Mouse (Mus musculus): ENCODE measurements around the gene Fabp3. TPM values are rescaled to one million over a fixed set of nuclear protein-coding genes. Genes with fewer than 3 reads are reported as not detected.

Fabp3 gene
- polyA plus RNA-seq, 1 experiment from 2014 or later = 1,575 TPM

DNA sequence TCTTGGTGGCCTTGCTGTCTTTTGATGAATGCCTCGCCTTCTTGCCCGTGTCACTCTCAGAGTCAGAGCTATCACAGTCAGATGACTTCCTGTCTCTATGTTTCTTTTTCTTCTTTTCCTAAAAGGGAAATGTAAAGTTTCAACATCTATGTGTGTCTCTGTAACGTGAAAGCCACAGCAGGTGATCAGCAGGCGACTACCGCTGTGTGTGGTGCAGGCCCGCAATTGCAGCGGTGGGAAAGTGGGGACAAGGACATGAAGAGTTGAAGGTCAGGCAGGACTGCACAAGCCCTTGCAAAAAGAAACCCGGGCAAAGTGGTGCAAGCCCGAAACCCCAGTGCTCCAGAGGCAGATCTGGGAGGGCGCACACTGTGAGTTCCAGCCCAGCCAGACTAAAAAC is 8.3 kb downstream of the Fabp3 start:
- Histone ChIP-seq H3K4me1 (ENCODE audit: control insufficient read depth in 2 of 2, insufficient read depth in 2 of 2, low read length in 2 of 2) (peaks cover 30 to 58% of the 10 kb centered on the region in 2 experiments), H3K9me3 (ENCODE audit: control insufficient read depth, low read length) (no peaks in the 10 kb centered on the region), H3K36me3 (ENCODE audit: control insufficient read depth, insufficient read depth, low read length) (peaks cover 74% of the 10 kb centered on the region), H3K4me3 (ENCODE audit: control insufficient read depth in 1 of 2, insufficient read depth in 1 of 2, low read depth in 1 of 2, low read length in 2 of 2) (no peak overlapping the region), H3K27ac (replicated peaks in 1 of 2; ENCODE audit: control insufficient read depth in 1 of 2, insufficient read depth in 1 of 2, low read depth in 2 of 2, low read length in 2 of 2) (peak overlapping the region; percentile 75 to 78), H3K9ac (ENCODE audit: low read length) (peak overlapping the region; percentile 58), H3K4me2 (ENCODE audit: low read length) (no peak overlapping the region), H3K27me3 (ENCODE audit: control insufficient read depth, insufficient read depth, low read length) (no peaks in the 10 kb centered on the region)
- ATAC-seq (ENCODE audit: insufficient number of reproducible peaks, insufficient read depth, low FRiP score, low read depth) = no peak
- 52% methylated on average over 10 of the region's 10 CpGs for WGBS

- ATAC-seq (ENCODE audit: insufficient number of reproducible peaks, insufficient read depth, low FRiP score, low read depth) = no peak
- 71% methylated on average over 3 of the region's 3 CpGs for WGBS
- H3K9me3 ChIP-seq (ENCODE audit: control insufficient read depth, low read length) = no peaks in the 10 kb centered on the region
- no peaks in the 10 kb centered on the region for H3K27me3 ChIP-seq (ENCODE audit: control insufficient read depth, insufficient read depth, low read length)
- H3K4me3 ChIP-seq (ENCODE audit: control insufficient read depth in 1 of 2, insufficient read depth in 1 of 2, low read depth in 1 of 2, low read length in 2 of 2) = no peak overlapping the region
- peaks cover 31 to 48% of the 10 kb centered on the region in 2 experiments for H3K4me1 ChIP-seq (ENCODE audit: control insufficient read depth in 2 of 2, insufficient read depth in 2 of 2, low read length in 2 of 2)
- no peak overlapping the region for H3K9ac ChIP-seq (ENCODE audit: low read length)
- peaks cover 67% of the 10 kb centered on the region for H3K36me3 ChIP-seq (ENCODE audit: control insufficient read depth, insufficient read depth, low read length)
- H3K4me2 ChIP-seq (ENCODE audit: low read length) = no peak overlapping the region
- peak overlapping the region in 1 of 2 experiments; percentile 67; a peak in 2 of 4 replicates for H3K27ac ChIP-seq (replicated peaks in 1 of 2; ENCODE audit: control insufficient read depth in 1 of 2, insufficient read depth in 1 of 2, low read depth in 2 of 2, low read length in 2 of 2)
Observed at GRCm38 (mm10) chr4:130318122-130318521, 9.7 kb downstream of the Fabp3 start.

- Histone ChIP-seq H3K27ac (replicated peaks in 1 of 2; ENCODE audit: control insufficient read depth in 1 of 2, insufficient read depth in 1 of 2, low read depth in 2 of 2, low read length in 2 of 2) (no peak overlapping the region), H3K36me3 (ENCODE audit: control insufficient read depth, insufficient read depth, low read length) (peaks cover 58% of the 10 kb centered on the region), H3K9me3 (ENCODE audit: control insufficient read depth, low read length) (no peaks in the 10 kb centered on the region), H3K9ac (ENCODE audit: low read length) (no peak overlapping the region), H3K4me1 (ENCODE audit: control insufficient read depth in 2 of 2, insufficient read depth in 2 of 2, low read length in 2 of 2) (peaks cover 39 to 52% of the 10 kb centered on the region in 2 experiments), H3K4me3 (ENCODE audit: control insufficient read depth in 1 of 2, insufficient read depth in 1 of 2, low read depth in 1 of 2, low read length in 2 of 2) (no peak overlapping the region), H3K27me3 (ENCODE audit: control insufficient read depth, insufficient read depth, low read length) (no peaks in the 10 kb centered on the region), H3K4me2 (ENCODE audit: low read length) (no peak overlapping the region)
- WGBS = 80% methylated on average over 7 of the region's 7 CpGs
- ATAC-seq (ENCODE audit: insufficient number of reproducible peaks, insufficient read depth, low FRiP score, low read depth) = no peak
Observed at GRCm38 (mm10) chr4:130319564-130319963, 11.2 kb downstream of the Fabp3 start.

DNA sequence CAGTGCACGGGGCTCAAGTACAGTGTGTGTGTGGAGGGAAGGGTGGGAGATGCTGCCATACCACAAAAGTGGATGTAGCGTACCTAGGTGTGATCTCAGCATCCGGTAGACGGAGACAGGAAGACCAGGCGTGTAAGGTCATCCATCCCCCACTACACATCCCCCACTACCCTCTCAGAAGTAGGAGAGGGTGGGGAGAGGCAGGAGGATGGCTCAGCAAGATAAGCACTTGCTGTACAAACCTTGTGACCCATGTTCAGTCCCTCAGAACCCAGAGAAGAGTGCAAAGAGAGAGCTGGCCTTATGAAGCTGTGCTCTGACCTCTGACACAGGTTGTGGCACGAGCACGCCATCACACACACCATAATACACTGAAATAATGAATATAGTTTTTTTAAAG is 13.2 kb downstream of the Fabp3 start:
- Histone ChIP-seq H3K27me3 (ENCODE audit: control insufficient read depth, insufficient read depth, low read length) (no peaks in the 10 kb centered on the region), H3K4me1 (ENCODE audit: control insufficient read depth in 2 of 2, insufficient read depth in 2 of 2, low read length in 2 of 2) (peaks cover 26 to 32% of the 10 kb centered on the region in 2 experiments), H3K4me3 (ENCODE audit: control insufficient read depth in 1 of 2, insufficient read depth in 1 of 2, low read depth in 1 of 2, low read length in 2 of 2) (no peak overlapping the region), H3K9me3 (ENCODE audit: control insufficient read depth, low read length) (no peaks in the 10 kb centered on the region), H3K4me2 (ENCODE audit: low read length) (no peak overlapping the region), H3K27ac (replicated peaks in 1 of 2; ENCODE audit: control insufficient read depth in 1 of 2, insufficient read depth in 1 of 2, low read depth in 2 of 2, low read length in 2 of 2) (peak overlapping the region in 1 of 2 experiments; percentile 51; a peak in 1 of 4 replicates), H3K36me3 (ENCODE audit: control insufficient read depth, insufficient read depth, low read length) (peaks cover 56% of the 10 kb centered on the region), H3K9ac (ENCODE audit: low read length) (no peak overlapping the region)
- ATAC-seq (ENCODE audit: insufficient number of reproducible peaks, insufficient read depth, low FRiP score, low read depth) = no peak
- WGBS = 84% methylated on average over 7 of the region's 7 CpGs

DNA sequence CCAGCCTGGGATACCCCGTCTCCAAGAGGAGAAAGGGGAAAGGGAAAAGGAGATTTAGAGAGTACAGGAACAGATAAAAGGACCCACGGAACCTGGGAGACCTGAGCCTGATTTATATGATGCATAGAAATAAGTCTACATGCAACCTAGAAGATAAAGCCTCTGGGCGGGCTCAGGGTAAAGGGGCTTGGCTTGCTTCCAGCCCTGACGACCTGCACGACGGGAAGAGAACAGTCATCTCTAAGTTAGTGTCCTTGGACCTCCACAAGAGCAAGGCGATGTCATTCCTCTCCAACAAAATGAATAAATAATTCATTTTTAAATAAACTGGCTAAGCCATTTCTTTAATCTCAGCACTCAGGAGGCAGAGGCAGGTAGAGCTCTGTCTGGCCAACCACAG is 14.2 kb downstream of the Fabp3 start:
- Histone ChIP-seq H3K36me3 (ENCODE audit: control insufficient read depth, insufficient read depth, low read length) (peaks cover 63% of the 10 kb centered on the region), H3K4me2 (ENCODE audit: low read length) (no peak overlapping the region), H3K9me3 (ENCODE audit: control insufficient read depth, low read length) (no peaks in the 10 kb centered on the region), H3K27me3 (ENCODE audit: control insufficient read depth, insufficient read depth, low read length) (no peaks in the 10 kb centered on the region), H3K9ac (ENCODE audit: low read length) (no peak overlapping the region), H3K27ac (replicated peaks in 1 of 2; ENCODE audit: control insufficient read depth in 1 of 2, insufficient read depth in 1 of 2, low read depth in 2 of 2, low read length in 2 of 2) (peak overlapping the region; percentile 15 to 92; a peak in 2 of 4 replicates), H3K4me3 (ENCODE audit: control insufficient read depth in 1 of 2, insufficient read depth in 1 of 2, low read depth in 1 of 2, low read length in 2 of 2) (no peak overlapping the region), H3K4me1 (ENCODE audit: control insufficient read depth in 2 of 2, insufficient read depth in 2 of 2, low read length in 2 of 2) (peaks cover 22 to 27% of the 10 kb centered on the region in 2 experiments)
- WGBS = 54% methylated on average over 7 of the region's 7 CpGs
- ATAC-seq (ENCODE audit: insufficient number of reproducible peaks, insufficient read depth, low FRiP score, low read depth) = no peak

DNA sequence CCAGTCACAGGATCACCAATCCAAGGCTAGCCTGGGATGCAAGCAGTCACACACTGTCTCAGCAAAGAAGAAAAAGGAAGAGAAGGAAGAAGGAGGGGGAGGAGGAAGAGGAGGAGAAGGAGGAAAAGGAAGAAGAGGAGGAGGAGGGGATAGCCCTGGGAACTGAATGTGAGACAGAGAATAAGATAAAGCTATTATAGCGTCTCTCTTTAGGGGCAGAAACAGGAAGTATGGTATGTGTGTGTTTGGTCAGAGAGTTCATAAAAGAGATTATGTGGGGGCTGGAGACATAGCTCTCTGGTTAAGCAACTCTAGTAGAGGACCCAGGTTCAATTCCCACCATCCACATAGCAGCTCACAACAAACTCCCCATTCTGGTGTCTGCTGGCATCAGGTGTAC is 14.8 kb downstream of the Fabp3 start:
- Histone ChIP-seq H3K4me3 (ENCODE audit: control insufficient read depth in 1 of 2, insufficient read depth in 1 of 2, low read depth in 1 of 2, low read length in 2 of 2) (no peak overlapping the region), H3K27ac (replicated peaks in 1 of 2; ENCODE audit: control insufficient read depth in 1 of 2, insufficient read depth in 1 of 2, low read depth in 2 of 2, low read length in 2 of 2) (peak overlapping the region; percentile 92 to 94), H3K4me2 (ENCODE audit: low read length) (no peak overlapping the region), H3K4me1 (ENCODE audit: control insufficient read depth in 2 of 2, insufficient read depth in 2 of 2, low read length in 2 of 2) (peaks cover 19 to 24% of the 10 kb centered on the region in 2 experiments), H3K27me3 (ENCODE audit: control insufficient read depth, insufficient read depth, low read length) (no peaks in the 10 kb centered on the region), H3K9ac (ENCODE audit: low read length) (0 out of 2 replicates have a peak overlapping the region, but pooled peaks have one; percentile 22), H3K9me3 (ENCODE audit: control insufficient read depth, low read length) (no peaks in the 10 kb centered on the region), H3K36me3 (ENCODE audit: control insufficient read depth, insufficient read depth, low read length) (peaks cover 60% of the 10 kb centered on the region)
- no peak for ATAC-seq (ENCODE audit: insufficient number of reproducible peaks, insufficient read depth, low FRiP score, low read depth)
- WGBS = 40% methylated on average over 1 of the region's 1 CpGs

- peak overlapping the region; percentile 92 to 94 for H3K27ac ChIP-seq (replicated peaks in 1 of 2; ENCODE audit: control insufficient read depth in 1 of 2, insufficient read depth in 1 of 2, low read depth in 2 of 2, low read length in 2 of 2)
- no peaks in the 10 kb centered on the region for H3K9me3 ChIP-seq (ENCODE audit: control insufficient read depth, low read length)
- peaks cover 64% of the 10 kb centered on the region for H3K36me3 ChIP-seq (ENCODE audit: control insufficient read depth, insufficient read depth, low read length)
- no peaks in the 10 kb centered on the region for H3K27me3 ChIP-seq (ENCODE audit: control insufficient read depth, insufficient read depth, low read length)
- H3K4me3 ChIP-seq (ENCODE audit: control insufficient read depth in 1 of 2, insufficient read depth in 1 of 2, low read depth in 1 of 2, low read length in 2 of 2) = no peak overlapping the region
- H3K9ac ChIP-seq (ENCODE audit: low read length) = peak overlapping the region; percentile 44; the same call in 1 of the 2 replicates
- peak; percentile 76 for ATAC-seq (ENCODE audit: insufficient number of reproducible peaks, insufficient read depth, low FRiP score, low read depth)
- WGBS = 9% methylated on average over 5 of the region's 5 CpGs
- H3K4me1 ChIP-seq (ENCODE audit: control insufficient read depth in 2 of 2, insufficient read depth in 2 of 2, low read length in 2 of 2) = peaks cover 16 to 19% of the 10 kb centered on the region in 2 experiments
- H3K4me2 ChIP-seq (ENCODE audit: low read length) = peak overlapping the region; percentile 19; the same call in 1 of the 2 replicates
Observed at GRCm38 (mm10) chr4:130323607-130324006, 15.2 kb downstream of the Fabp3 start.

DNA sequence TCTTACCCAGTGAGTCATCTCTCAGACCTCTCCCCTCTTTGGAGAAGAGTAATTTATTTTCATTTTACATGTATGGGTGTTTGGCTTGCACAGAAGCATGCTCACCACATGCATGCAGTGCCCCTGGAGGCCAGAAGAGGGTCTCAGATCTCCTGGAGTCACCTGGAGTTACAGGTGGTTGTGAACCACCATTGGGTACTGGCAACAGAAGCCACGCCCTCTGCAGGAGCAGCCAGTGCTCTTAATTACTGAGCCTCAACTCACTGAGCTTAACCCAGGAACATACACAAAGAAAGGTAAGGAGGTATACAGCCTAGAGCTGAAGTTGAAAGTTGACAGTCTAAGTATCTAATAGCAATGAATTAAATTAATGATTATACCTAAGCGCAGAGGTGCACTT is 17.1 kb downstream of the Fabp3 start:
- H3K27ac ChIP-seq (replicated peaks in 1 of 2; ENCODE audit: control insufficient read depth in 1 of 2, insufficient read depth in 1 of 2, low read depth in 2 of 2, low read length in 2 of 2) = no peak overlapping the region
- H3K4me3 ChIP-seq (ENCODE audit: control insufficient read depth in 1 of 2, insufficient read depth in 1 of 2, low read depth in 1 of 2, low read length in 2 of 2) = no peak overlapping the region
- peaks cover 13 to 14% of the 10 kb centered on the region in 2 experiments for H3K4me1 ChIP-seq (ENCODE audit: control insufficient read depth in 2 of 2, insufficient read depth in 2 of 2, low read length in 2 of 2)
- 93% methylated on average over 2 of the region's 2 CpGs for WGBS
- H3K4me2 ChIP-seq (ENCODE audit: low read length) = no peak overlapping the region
- H3K9ac ChIP-seq (ENCODE audit: low read length) = no peak overlapping the region
- no peaks in the 10 kb centered on the region for H3K9me3 ChIP-seq (ENCODE audit: control insufficient read depth, low read length)
- H3K27me3 ChIP-seq (ENCODE audit: control insufficient read depth, insufficient read depth, low read length) = no peaks in the 10 kb centered on the region
- no peak for ATAC-seq (ENCODE audit: insufficient number of reproducible peaks, insufficient read depth, low FRiP score, low read depth)
- H3K36me3 ChIP-seq (ENCODE audit: control insufficient read depth, insufficient read depth, low read length) = peaks cover 65% of the 10 kb centered on the region

Measured in heart, embryonic 14.5 days (tissue).